Mouse (Mus musculus) embryonic fibroblast, embryonic 13.5 days (primary cell): ENCODE data around the gene Zbtb12.

Experiments
- CTCF ChIP-seq: IDR thresholded peaks from 2 replicates; pipeline ENCODE4 v1.5.1; 2011; ENCODE audit warnings: mild to moderate bottlenecking, control low read depth, low read length, moderate library complexity, borderline replicate concordance; ENCODE audit not compliant: insufficient read depth
- POLR2A ChIP-seq: IDR thresholded peaks from 2 replicates; pipeline ENCODE4 v1.6.1; 2011; ENCODE audit warnings: low read depth, mild to moderate bottlenecking, control low read depth, low read length, moderate library complexity

GRCm38 (mm10) chr17:34897373-34898159 lies 18.3 kb downstream of the Zbtb12 start:
- TF ChIP-seq POLR2A (no peak; the same call in 1 of the 2 replicates), CTCF (no peak)
